Mouse (Mus musculus): Measurements from ENCODE around the gene Prkcb. TPM values are rescaled to one million over a fixed set of nuclear protein-coding genes. Genes with fewer than 3 reads are reported as not detected.

The Prkcb gene
- 100 to 1,000 TPM; 111 to 118 TPM for polyA plus RNA-seq (2017; shearing (Covaris generic))

GRCm38 (mm10) chr7:122288605-122289242 lies at the start of gene Prkcb:
Gene Prkcb, plus strand, starts transcription at chr7:122288751.

DNA sequence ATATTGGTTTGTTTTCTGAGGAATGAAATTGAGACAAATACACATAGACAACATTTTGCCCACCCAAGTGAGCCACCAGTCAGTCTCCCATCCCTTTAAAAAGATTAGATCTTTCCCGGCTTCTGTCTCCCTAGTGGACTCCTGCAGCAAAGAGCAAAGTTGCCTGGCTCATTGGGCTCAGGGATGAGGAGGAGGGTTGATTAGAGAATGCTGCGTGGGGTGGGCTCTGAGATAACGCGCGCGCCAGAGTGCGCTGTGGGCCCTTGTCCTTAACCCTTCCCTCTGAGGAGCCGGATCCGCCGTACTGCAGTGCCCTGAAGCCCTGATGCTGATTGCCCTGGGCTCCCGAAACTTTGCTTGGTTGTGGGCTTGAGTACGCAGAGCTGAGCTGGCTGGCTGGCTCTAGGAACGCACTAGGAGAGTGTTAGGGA lies 381.9 kb downstream of the Prkcb start, which contains the start of gene Cacng3:
Gene Cacng3 (plus strand): TSS at position 51 of the 431 bp plus-strand sequence.

Other genes with a start within 250 kb of the Prkcb start
- 10 to 100 TPM; 42.5 to 54.1 TPM for gene Ubfd1, start 221.6 kb upstream of the Prkcb start, polyA plus RNA-seq (2017; shearing (Covaris generic))
- gene Ears2, start 221.5 kb upstream of the Prkcb start, polyA plus RNA-seq (2017; shearing (Covaris generic)): 10 to 100 TPM; 19.5 to 24.5 TPM
- gene Ndufab1, start 186.9 kb upstream of the Prkcb start, polyA plus RNA-seq (2017; shearing (Covaris generic)): 100 to 1,000 TPM; 211 to 215 TPM
- 10 to 100 TPM in 1 of 2 experiments, 1 to 10 TPM in 1; 5.3 to 12.1 TPM for gene Palb2, start 155.8 kb upstream of the Prkcb start, polyA plus RNA-seq (2017; shearing (Covaris generic))
- gene Dctn5, start 155.7 kb upstream of the Prkcb start, polyA plus RNA-seq (2017; shearing (Covaris generic)): 100 to 1,000 TPM; 119 to 142 TPM
- gene Plk1, start 129.3 kb upstream of the Prkcb start, polyA plus RNA-seq (2017; shearing (Covaris generic)): 1 to 10 TPM in 1 of 2 experiments, not detected in 1; 3.1 TPM
- under 1 TPM; 0.07 to 0.18 TPM for gene Ern2, start 102.5 kb upstream of the Prkcb start, polyA plus RNA-seq (2017; shearing (Covaris generic))
- not detected for gene Chp2, start 69.3 kb upstream of the Prkcb start, polyA plus RNA-seq (2017; shearing (Covaris generic))